Mouse (Mus musculus) liver, embryonic 16.5 days (tissue): ENCODE results near the gene Chad. TPM values are rescaled to one million over a fixed set of nuclear protein-coding genes. Genes with fewer than 3 reads are reported as not detected.

Source experiments
- ATAC-seq: fragments of 200-750 bp; cut with Nextera tagmentation; 2 replicates; pipeline ENCODE4 v1.8.0; 2017; ENCODE audit warnings: low read depth, mild to moderate bottlenecking, moderate number of reproducible peaks, moderate library complexity
- H3K27ac ChIP-seq: fragments of 300-500 bp; sonication (generic); 2 replicates; pipeline ENCODE4 v1.5.1; 2014; ENCODE audit warnings: mild to moderate bottlenecking, low read length
- H3K27me3 ChIP-seq: fragments of 300-500 bp; sonication (generic); 2 replicates; pipeline ENCODE4 v1.6.1; 2014; ENCODE audit warnings: low read depth, low read length, mixed read lengths; ENCODE audit not compliant: control insufficient read depth, insufficient read depth
- H3K36me3 ChIP-seq: fragments of 300-500 bp; sonication (generic); 2 replicates; pipeline ENCODE4 v1.6.1; 2014; ENCODE audit warnings: mild to moderate bottlenecking; ENCODE audit not compliant: control insufficient read depth, insufficient read depth
- H3K4me1 ChIP-seq: fragments of 300-500 bp; sonication (generic); 2 replicates; pipeline ENCODE4 v1.6.1; 2014; ENCODE audit warnings: low read depth, low read length, mixed read lengths; ENCODE audit not compliant: control insufficient read depth
- H3K4me2 ChIP-seq: fragments of 300-500 bp; sonication (generic); 2 replicates; pipeline ENCODE4 v1.6.1; 2014; ENCODE audit warnings: low read depth, low read length, mixed read lengths
- H3K4me3 ChIP-seq: fragments of 300-500 bp; sonication (generic); 2 replicates; pipeline ENCODE4 v1.5.1; 2014; ENCODE audit warnings: low read depth, mild to moderate bottlenecking, low read length
- H3K9ac ChIP-seq: fragments of 300-500 bp; sonication (generic); 2 replicates; pipeline ENCODE4 v1.6.1; 2014; ENCODE audit warnings: low read depth, low read length
- H3K9me3 ChIP-seq: fragments of 300-500 bp; sonication (generic); replicated peaks from 2 replicates; pipeline ENCODE4 v1.6.1; 2016; ENCODE audit warnings: low read length; ENCODE audit not compliant: control insufficient read depth
- WGBS: fragments of 180-500 bp; shearing (Covaris S2); extraction: QIAGEN DNeasy Blood & Tissue Kit; methylation state at CpG from one replicate; pipeline ENCODE4 v1.1.7; 2014; ENCODE audit not compliant: insufficient replicate concordance; 5-methylcytosine and 5-hydroxymethylcytosine counted together
- polyA plus RNA-seq: library from polyadenylated mRNA; unstranded; fragments of >200 nt; fragmentation: Nextera tagmentation; extraction: Ambion mirVana; gene quantifications from 2 replicates; pipeline ENCODE4 v1.2.1, GENCODE M21; 2015

Chad gene
- polyA plus RNA-seq, 1 experiment from 2014 or later = 0.05 TPM

- Histone ChIP-seq H3K9me3 (no peaks in the 10 kb centered on the region), H3K9ac (no peak overlapping the region), H3K27me3 (no peaks in the 10 kb centered on the region), H3K4me3 (no peak overlapping the region), H3K27ac (no peak overlapping the region), H3K36me3 (no peaks in the 10 kb centered on the region), H3K4me2 (no peak overlapping the region), H3K4me1 (peaks cover 4% of the 10 kb centered on the region)
- no peak for ATAC-seq
- 51% methylated on average over 5 of the region's 5 CpGs for WGBS
Observed at GRCm38 (mm10) chr11:94550442-94550744, 14.5 kb upstream of the Chad start.

GRCm38 (mm10) chr11:94558226-94558625 is 6.6 kb upstream of the Chad start:
- no peaks in the 10 kb centered on the region for H3K4me1 ChIP-seq
- no peak for ATAC-seq
- H3K4me2 ChIP-seq = no peak overlapping the region
- no peak overlapping the region for H3K9ac ChIP-seq
- H3K27me3 ChIP-seq = no peaks in the 10 kb centered on the region
- H3K4me3 ChIP-seq = no peak overlapping the region
- no peaks in the 10 kb centered on the region for H3K36me3 ChIP-seq
- no peak overlapping the region for H3K27ac ChIP-seq
- 64% methylated on average over 3 of the region's 3 CpGs for WGBS
- H3K9me3 ChIP-seq = no peaks in the 10 kb centered on the region

GRCm38 (mm10) chr11:94563383-94563782 is 1.5 kb upstream of the Chad start:
- Histone ChIP-seq H3K27ac (no peak overlapping the region), H3K9me3 (no peaks in the 10 kb centered on the region), H3K4me2 (no peak overlapping the region), H3K27me3 (peaks cover 14% of the 10 kb centered on the region), H3K9ac (no peak overlapping the region), H3K4me1 (peaks cover 6% of the 10 kb centered on the region), H3K36me3 (no peaks in the 10 kb centered on the region), H3K4me3 (no peak overlapping the region)
- 73% methylated on average over 5 of the region's 5 CpGs for WGBS
- ATAC-seq = no peak

GRCm38 (mm10) chr11:94563821-94564220 is 1.0 kb upstream of the Chad start:
- no peak for ATAC-seq
- H3K4me2 ChIP-seq = 0 out of 2 replicates have a peak overlapping the region, but pooled peaks have one; percentile 46
- H3K27ac ChIP-seq = no peak overlapping the region
- H3K9ac ChIP-seq = no peak overlapping the region
- 30% methylated on average over 5 of the region's 5 CpGs for WGBS
- peaks cover 14% of the 10 kb centered on the region for H3K27me3 ChIP-seq
- peaks cover 6% of the 10 kb centered on the region for H3K4me1 ChIP-seq
- no peak overlapping the region for H3K4me3 ChIP-seq
- no peaks in the 10 kb centered on the region for H3K9me3 ChIP-seq
- H3K36me3 ChIP-seq = no peaks in the 10 kb centered on the region

GRCm38 (mm10) chr11:94565151-94565479 is 268 bp downstream of the Chad start:
- no peak overlapping the region for H3K4me3 ChIP-seq
- ATAC-seq = no peak
- peaks cover 6% of the 10 kb centered on the region for H3K4me1 ChIP-seq
- H3K9me3 ChIP-seq = no peaks in the 10 kb centered on the region
- WGBS = 25% methylated on average over 16 of the region's 16 CpGs
- peaks cover 14% of the 10 kb centered on the region for H3K27me3 ChIP-seq
- H3K27ac ChIP-seq = no peak overlapping the region
- H3K9ac ChIP-seq = no peak overlapping the region
- no peaks in the 10 kb centered on the region for H3K36me3 ChIP-seq
- H3K4me2 ChIP-seq = peak overlapping the region; percentile 46; the same call in 1 of the 2 replicates

- Histone ChIP-seq H3K27me3 (peaks cover 14% of the 10 kb centered on the region), H3K4me3 (no peak overlapping the region), H3K4me2 (no peak overlapping the region), H3K9me3 (no peaks in the 10 kb centered on the region), H3K36me3 (no peaks in the 10 kb centered on the region), H3K9ac (no peak overlapping the region), H3K27ac (no peak overlapping the region), H3K4me1 (peaks cover 6% of the 10 kb centered on the region)
- peak; percentile 55 for ATAC-seq
- WGBS = 47% methylated on average over 6 of the region's 6 CpGs
Observed at GRCm38 (mm10) chr11:94566534-94566933, 1.7 kb downstream of the Chad start.

- Histone ChIP-seq H3K27me3 (peaks cover 14% of the 10 kb centered on the region), H3K4me3 (no peak overlapping the region), H3K9ac (no peak overlapping the region), H3K36me3 (no peaks in the 10 kb centered on the region), H3K4me1 (peaks cover 6% of the 10 kb centered on the region), H3K4me2 (no peak overlapping the region), H3K9me3 (no peaks in the 10 kb centered on the region), H3K27ac (no peak overlapping the region)
- WGBS = 71% methylated on average over 7 of the region's 7 CpGs
- ATAC-seq = no peak
Observed at GRCm38 (mm10) chr11:94567326-94567725, 2.5 kb downstream of the Chad start.

GRCm38 (mm10) chr11:94570612-94571011 is 5.8 kb downstream of the Chad start:
- WGBS = 15% methylated on average over 9 of the region's 9 CpGs
- no peak overlapping the region for H3K4me3 ChIP-seq
- peak; percentile 49; the same call in 1 of the 2 replicates for ATAC-seq
- no peak overlapping the region for H3K4me2 ChIP-seq
- no peaks in the 10 kb centered on the region; the same call in 1 of the 2 replicates for H3K4me1 ChIP-seq
- H3K9me3 ChIP-seq = no peaks in the 10 kb centered on the region
- H3K27me3 ChIP-seq = peaks cover under 1% of the 10 kb centered on the region; the same call in 1 of the 2 replicates
- no peaks in the 10 kb centered on the region for H3K36me3 ChIP-seq
- no peak overlapping the region for H3K27ac ChIP-seq
- no peak overlapping the region for H3K9ac ChIP-seq

- Histone ChIP-seq H3K9me3 (no peaks in the 10 kb centered on the region), H3K4me2 (no peak overlapping the region), H3K36me3 (no peaks in the 10 kb centered on the region), H3K4me3 (no peak overlapping the region), H3K9ac (no peak overlapping the region), H3K27ac (no peak overlapping the region), H3K4me1 (no peaks in the 10 kb centered on the region; the same call in 1 of the 2 replicates), H3K27me3 (no peaks in the 10 kb centered on the region)
- WGBS = 65% methylated on average over 1 of the region's 1 CpGs
- ATAC-seq = no peak
Observed at GRCm38 (mm10) chr11:94571850-94572249, 7.0 kb downstream of the Chad start.

- Histone ChIP-seq H3K27ac (no peak overlapping the region), H3K9me3 (no peaks in the 10 kb centered on the region), H3K36me3 (no peaks in the 10 kb centered on the region), H3K4me1 (no peaks in the 10 kb centered on the region), H3K9ac (no peak overlapping the region), H3K4me2 (no peak overlapping the region), H3K27me3 (no peaks in the 10 kb centered on the region), H3K4me3 (no peak overlapping the region)
- ATAC-seq = no peak
- WGBS = 25% methylated on average over 4 of the region's 7 CpGs
Observed at GRCm38 (mm10) chr11:94574560-94574959, 9.7 kb downstream of the Chad start.
